Mouse (Mus musculus) thymus, adult 2 months (tissue): Measurements from ENCODE around the gene Ifnar2. TPM values are rescaled to one million over a fixed set of nuclear protein-coding genes. Genes with fewer than 3 reads are reported as not detected.
A peak's percentile ranks its signal among the peaks of the same experiment; 100 is the strongest.

Experiments
- DNase-seq: peaks from one replicate; pipeline ENCODE4 v3.0.0; 2021
- H3K27ac ChIP-seq: fragments of 200-500 bp; 2 replicates; pipeline ENCODE4 v1.5.1; 2012; ENCODE audit warnings: low read length, control low read depth; ENCODE audit not compliant: control insufficient read depth, insufficient read depth
- H3K27me3 ChIP-seq: fragments of 200-500 bp; 2 replicates; pipeline ENCODE4 v1.6.1; 2012; ENCODE audit warnings: mild to moderate bottlenecking, low read length, moderate library complexity, mixed read lengths; ENCODE audit not compliant: control insufficient read depth, insufficient read depth
- H3K36me3 ChIP-seq: fragments of 200-500 bp; 2 replicates; pipeline ENCODE4 v1.6.1; 2012; ENCODE audit warnings: mild to moderate bottlenecking, low read length, moderate library complexity; ENCODE audit not compliant: control insufficient read depth, insufficient read depth
- H3K4me1 ChIP-seq: fragments of 200-500 bp; replicated peaks from 2 replicates; pipeline ENCODE4 v1.6.1; 2012; ENCODE audit warnings: low read length; ENCODE audit not compliant: control insufficient read depth, insufficient read depth
- H3K4me3 ChIP-seq: fragments of 200-500 bp; 2 replicates; pipeline ENCODE4 v1.5.1; 2012; ENCODE audit warnings: mild to moderate bottlenecking, low read length, control low read depth, moderate library complexity; ENCODE audit not compliant: control insufficient read depth, insufficient read depth
- CTCF ChIP-seq: fragments of 200-500 bp; IDR thresholded peaks from 2 replicates; pipeline ENCODE4 v1.5.1; 2012; ENCODE audit warnings: mild to moderate bottlenecking, control low read depth, low read length, moderate library complexity, borderline replicate concordance; ENCODE audit not compliant: control insufficient read depth, poor library complexity, insufficient read depth; ENCODE audit errors: extremely low read depth
- POLR2A ChIP-seq: fragments of 200-500 bp; IDR thresholded peaks from 2 replicates; pipeline ENCODE4 v1.6.1; 2012; ENCODE audit warnings: mild to moderate bottlenecking, low read length, control low read depth, moderate library complexity; ENCODE audit not compliant: control insufficient read depth, poor library complexity, insufficient read depth; ENCODE audit errors: extremely low read depth
- WGBS: fragments of 180-500 bp; shearing (Covaris S2); methylation state at CpG from one replicate; pipeline ENCODE4 v1.1.7; 2018; 5-methylcytosine and 5-hydroxymethylcytosine counted together
- polyA plus RNA-seq: library from polyadenylated mRNA; depleted of rRNA; stranded (reverse); fragments of >200 nt; gene quantifications from 2 replicates; pipeline ENCODE4 v1.2.3, GENCODE M21; 2012

The Ifnar2 gene
- polyA plus RNA-seq, 1 experiment = 57.0 TPM

DNA sequence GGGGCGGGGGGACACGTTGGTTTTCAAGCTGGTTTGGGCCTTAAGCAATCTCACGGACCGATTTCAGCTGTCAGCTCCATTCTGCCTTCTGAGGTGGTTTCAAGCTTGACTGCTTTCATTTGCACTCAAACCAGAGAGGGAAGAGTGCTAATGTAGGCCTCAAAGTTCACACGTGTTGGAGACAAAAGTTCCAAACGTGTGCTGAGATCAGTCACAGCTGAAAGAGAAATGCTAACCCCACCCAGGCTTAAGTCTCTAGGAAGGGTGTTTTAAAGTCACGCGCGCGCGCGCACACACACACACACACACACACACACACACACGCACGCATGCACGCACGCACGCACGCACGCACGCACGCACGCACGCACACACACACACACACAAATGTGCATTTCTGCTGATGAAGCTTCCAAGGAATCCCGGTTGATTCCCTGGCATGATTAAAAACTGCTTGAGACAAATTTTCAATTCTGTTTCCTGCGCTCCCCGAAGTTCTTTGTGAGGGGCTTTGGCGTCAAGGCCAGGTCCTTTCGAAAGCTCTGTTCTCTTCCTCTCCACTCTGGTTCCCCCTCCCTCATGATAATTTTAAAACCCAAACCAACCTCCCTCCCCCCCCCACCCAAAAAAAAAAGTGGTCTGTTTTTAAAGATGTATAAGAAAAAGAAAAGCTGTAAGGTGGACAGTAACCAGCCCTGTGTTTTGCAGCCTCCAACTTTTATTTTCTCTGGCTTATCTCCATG, 23.8 kb upstream of the Ifnar2 start:
- no peak for DNase-seq
- Histone ChIP-seq H3K4me3 (no peak overlapping the region), H3K36me3 (no peaks in the 10 kb centered on the region), H3K4me1 (no peaks in the 10 kb centered on the region), H3K27me3 (no peaks in the 10 kb centered on the region), H3K27ac (no peak overlapping the region)
- TF ChIP-seq CTCF (no peak), POLR2A (no peak)
- 84% methylated on average over 28 of the region's 28 CpGs for WGBS

GRCm38 (mm10) chr16:91352084-91352562, 20.5 kb upstream of the Ifnar2 start:
- TF ChIP-seq POLR2A (no peak), CTCF (no peak)
- DNase-seq = peak; percentile 74
- no peaks in the 10 kb centered on the region for H3K36me3 ChIP-seq
- no peak overlapping the region for H3K27ac ChIP-seq
- no peak overlapping the region for H3K4me3 ChIP-seq
- H3K27me3 ChIP-seq = peaks cover 6% of the 10 kb centered on the region; the same call in 1 of the 2 replicates
- H3K4me1 ChIP-seq = no peaks in the 10 kb centered on the region
- 7% methylated on average over 7 of the region's 7 CpGs for WGBS

GRCm38 (mm10) chr16:91352749-91353148, 19.8 kb upstream of the Ifnar2 start:
- no peaks in the 10 kb centered on the region for H3K36me3 ChIP-seq
- H3K4me1 ChIP-seq = no peaks in the 10 kb centered on the region
- WGBS = 61% methylated on average over 7 of the region's 7 CpGs
- H3K27ac ChIP-seq = no peak overlapping the region
- H3K4me3 ChIP-seq = no peak overlapping the region
- DNase-seq = no peak
- no peak for TF ChIP-seq CTCF
- no peak for TF ChIP-seq POLR2A
- peaks cover 6% of the 10 kb centered on the region; the same call in 1 of the 2 replicates for H3K27me3 ChIP-seq

DNA sequence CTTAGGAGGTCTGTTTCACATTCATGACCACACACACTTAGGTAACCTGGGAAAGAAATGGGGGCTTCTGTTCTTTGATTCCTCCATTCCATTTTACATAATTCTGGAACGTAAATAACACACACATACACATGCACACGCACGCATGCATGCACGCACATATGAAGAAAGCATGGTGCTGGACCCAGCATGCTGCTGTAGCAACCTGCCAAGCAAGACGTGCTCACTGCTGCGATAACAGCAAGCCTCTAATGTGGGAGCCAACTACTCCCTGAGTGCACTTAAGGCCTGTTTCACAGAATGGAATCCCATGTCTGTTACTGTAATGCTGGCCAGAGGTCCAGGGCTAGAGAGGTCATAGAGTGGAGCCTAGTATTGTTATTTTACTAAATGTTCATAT, 19.4 kb upstream of the Ifnar2 start:
- H3K27me3 ChIP-seq = peaks cover 6% of the 10 kb centered on the region; the same call in 1 of the 2 replicates
- DNase-seq = no peak
- H3K27ac ChIP-seq = no peak overlapping the region
- H3K4me1 ChIP-seq = no peaks in the 10 kb centered on the region
- WGBS = 92% methylated on average over 6 of the region's 6 CpGs
- no peaks in the 10 kb centered on the region for H3K36me3 ChIP-seq
- H3K4me3 ChIP-seq = no peak overlapping the region
- no peak for TF ChIP-seq POLR2A
- no peak for TF ChIP-seq CTCF

DNA sequence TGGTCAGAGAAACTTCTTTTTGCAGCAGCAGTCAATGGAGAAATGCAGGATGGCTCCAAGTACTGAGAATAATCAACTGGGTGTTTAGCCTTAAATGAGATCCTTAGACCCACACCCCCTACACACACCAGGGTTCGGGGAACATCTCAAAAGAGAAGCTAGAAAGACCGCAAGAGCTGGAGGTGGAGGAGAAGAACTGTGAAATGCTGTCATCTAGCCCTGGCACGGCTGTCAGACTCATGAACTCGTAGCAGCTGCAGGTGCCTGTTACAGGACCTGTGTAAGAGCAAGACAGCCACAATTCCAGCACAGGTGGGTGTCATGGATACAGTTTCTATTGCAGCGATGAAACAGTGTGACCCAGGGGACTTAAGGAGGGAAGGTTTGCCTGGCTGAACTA, 18.9 kb upstream of the Ifnar2 start:
- whole genome bisulfite sequencing = 45% methylated on average over 5 of the region's 5 CpGs
- peaks cover 6% of the 10 kb centered on the region; the same call in 1 of the 2 replicates for H3K27me3 ChIP-seq
- no peak overlapping the region for H3K27ac ChIP-seq
- no peak for DNase-seq
- no peaks in the 10 kb centered on the region for H3K4me1 ChIP-seq
- TF ChIP-seq CTCF = no peak
- TF ChIP-seq POLR2A = no peak
- no peak overlapping the region for H3K4me3 ChIP-seq
- H3K36me3 ChIP-seq = no peaks in the 10 kb centered on the region

DNA sequence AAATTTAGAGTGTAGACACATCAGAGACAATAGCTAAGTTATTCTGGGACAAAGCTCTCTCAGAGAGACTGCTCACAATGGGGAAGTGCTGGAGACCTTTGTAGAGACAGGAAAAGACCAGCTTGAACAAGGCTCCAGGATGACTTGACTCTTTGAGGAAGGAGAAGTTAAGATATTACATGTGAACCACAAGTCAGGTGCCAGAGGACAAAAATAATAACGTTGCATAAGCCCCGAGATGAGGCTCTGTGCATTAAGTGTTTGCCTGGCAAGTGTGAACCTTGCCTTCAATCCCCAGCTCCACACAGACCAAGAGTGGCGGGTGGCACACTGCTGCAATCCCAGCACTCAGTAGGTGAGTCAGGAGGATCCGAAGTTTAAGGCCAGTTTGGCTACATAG, 18.0 kb upstream of the Ifnar2 start:
- Histone ChIP-seq H3K36me3 (no peaks in the 10 kb centered on the region), H3K4me1 (no peaks in the 10 kb centered on the region), H3K4me3 (no peak overlapping the region), H3K27me3 (peaks cover 6% of the 10 kb centered on the region; the same call in 1 of the 2 replicates), H3K27ac (no peak overlapping the region)
- TF ChIP-seq CTCF = no peak
- no peak for TF ChIP-seq POLR2A
- 13% methylated on average over 4 of the region's 4 CpGs for WGBS
- no peak for DNase-seq

GRCm38 (mm10) chr16:91355160-91355559, 17.4 kb upstream of the Ifnar2 start:
- Histone ChIP-seq H3K27me3 (peaks cover 6% of the 10 kb centered on the region; the same call in 1 of the 2 replicates), H3K27ac (no peak overlapping the region), H3K4me1 (no peaks in the 10 kb centered on the region), H3K4me3 (no peak overlapping the region), H3K36me3 (no peaks in the 10 kb centered on the region)
- DNase-seq = no peak
- no peak for TF ChIP-seq POLR2A
- TF ChIP-seq CTCF = no peak
- 6% methylated on average over 12 of the region's 12 CpGs for WGBS
